Mouse (Mus musculus) liver, embryonic 13.5 days (tissue): Measurements from ENCODE around the gene Arhgdib. TPM values are rescaled to one million over a fixed set of nuclear protein-coding genes. Genes with fewer than 3 reads are reported as not detected.

Source experiments
- ATAC-seq: fragments of 200-750 bp; cut with Nextera tagmentation; 2 replicates; pipeline ENCODE4 v1.8.0; 2017; ENCODE audit warnings: low read depth, mild to moderate bottlenecking, moderate number of reproducible peaks, moderate library complexity
- DNase-seq: peaks from one replicate; pipeline ENCODE4 v3.0.0; 2022
- H3K27ac ChIP-seq: fragments of 300-500 bp; sonication (generic); 2 replicates; pipeline ENCODE4 v1.5.1; 2015; ENCODE audit warnings: moderate library complexity, mild to moderate bottlenecking, inconsistent platforms
- H3K27me3 ChIP-seq: fragments of 300-500 bp; sonication (generic); 2 replicates; pipeline ENCODE4 v1.6.1; 2015; ENCODE audit warnings: mild to moderate bottlenecking, inconsistent platforms
- H3K36me3 ChIP-seq: fragments of 300-500 bp; sonication (generic); 2 replicates; pipeline ENCODE4 v1.6.1; 2015; ENCODE audit warnings: mild to moderate bottlenecking, inconsistent platforms
- H3K4me1 ChIP-seq: fragments of 300-500 bp; sonication (generic); replicated peaks from 2 replicates; pipeline ENCODE4 v1.6.1; 2015; ENCODE audit warnings: inconsistent platforms
- H3K4me2 ChIP-seq: fragments of 300-500 bp; sonication (generic); 2 replicates; pipeline ENCODE4 v1.6.1; 2015; ENCODE audit warnings: inconsistent platforms, mild to moderate bottlenecking, moderate library complexity
- H3K4me3 ChIP-seq: fragments of 300-500 bp; sonication (generic); replicated peaks from 2 replicates; pipeline ENCODE4 v1.5.1; 2015; ENCODE audit warnings: mild to moderate bottlenecking, inconsistent platforms
- H3K9ac ChIP-seq: fragments of 300-500 bp; sonication (generic); 2 replicates; pipeline ENCODE4 v1.6.1; 2015; ENCODE audit warnings: mild to moderate bottlenecking, inconsistent platforms
- H3K9me3 ChIP-seq: fragments of 300-500 bp; sonication (generic); replicated peaks from 2 replicates; pipeline ENCODE4 v1.6.1; 2016; ENCODE audit warnings: inconsistent platforms
- WGBS: fragments of 180-500 bp; shearing (Covaris S2); methylation state at CpG from one replicate; pipeline ENCODE4 v1.1.7; 2015; ENCODE audit not compliant: insufficient replicate concordance; 5-methylcytosine and 5-hydroxymethylcytosine counted together
- polyA plus RNA-seq: library from polyadenylated mRNA; unstranded; fragments of >200 nt; fragmentation: Nextera tagmentation; extraction: Ambion mirVana; gene quantifications from 2 replicates; pipeline ENCODE4 v1.2.1, GENCODE M21; 2015

Arhgdib gene
- polyA plus RNA-seq, 1 experiment from 2014 or later, result 107 TPM

DNA sequence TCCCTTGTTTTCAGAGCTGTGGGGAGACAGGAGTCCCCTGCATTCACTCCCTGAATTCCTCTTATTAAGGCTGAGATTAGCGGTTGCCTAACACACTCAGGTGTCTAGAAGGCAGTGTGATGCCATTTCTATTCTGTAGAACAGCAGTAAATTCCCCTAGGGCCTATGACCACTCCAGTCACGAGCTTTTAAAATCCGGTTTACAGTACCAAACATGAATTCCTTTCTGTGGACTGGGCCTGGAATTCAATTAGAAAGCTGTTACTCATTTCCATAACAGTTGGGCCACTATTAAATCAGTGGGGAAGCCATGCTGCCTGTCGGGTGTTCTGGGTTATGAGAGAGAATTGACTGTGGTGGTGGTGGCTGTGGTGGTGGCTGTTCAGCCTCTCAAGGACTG is 6.0 kb upstream of the Arhgdib start:
- Histone ChIP-seq H3K27ac (no peak overlapping the region), H3K9ac (no peak overlapping the region), H3K9me3 (no peaks in the 10 kb centered on the region), H3K27me3 (no peaks in the 10 kb centered on the region), H3K36me3 (no peaks in the 10 kb centered on the region), H3K4me2 (no peak overlapping the region), H3K4me1 (peaks cover 18% of the 10 kb centered on the region), H3K4me3 (no peak overlapping the region)
- WGBS, result 60% methylated on average over 4 of the region's 4 CpGs
- ATAC-seq, result no peak
- no peak for DNase-seq

DNA sequence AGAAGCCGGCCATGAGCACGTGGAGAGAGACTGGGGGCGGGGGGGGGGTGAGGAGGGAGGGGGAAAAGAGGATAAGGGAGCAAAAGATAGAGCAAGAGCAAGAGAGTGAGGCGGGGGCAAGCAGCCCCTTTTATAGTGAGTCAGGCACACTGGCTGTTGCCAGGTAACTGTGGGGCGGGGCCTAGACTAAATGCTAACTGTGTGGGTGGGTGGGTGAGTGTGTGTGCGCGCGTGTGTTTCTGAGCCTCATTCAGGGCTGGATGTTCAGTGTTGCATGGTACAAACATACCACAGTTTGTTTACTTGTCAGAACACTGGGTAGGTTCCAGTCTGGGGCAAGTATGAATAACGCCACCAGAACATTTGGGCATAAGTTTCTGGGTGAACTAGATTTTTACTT is 5.2 kb upstream of the Arhgdib start:
- ATAC-seq (no peak), DNase-seq (no peak)
- no peaks in the 10 kb centered on the region for H3K9me3 ChIP-seq
- 59% methylated on average over 8 of the region's 9 CpGs for WGBS
- no peak overlapping the region for H3K4me2 ChIP-seq
- H3K27ac ChIP-seq, result no peak overlapping the region
- no peaks in the 10 kb centered on the region for H3K27me3 ChIP-seq
- H3K36me3 ChIP-seq, result no peaks in the 10 kb centered on the region
- no peak overlapping the region for H3K4me3 ChIP-seq
- peaks cover 22% of the 10 kb centered on the region for H3K4me1 ChIP-seq
- no peak overlapping the region for H3K9ac ChIP-seq

DNA sequence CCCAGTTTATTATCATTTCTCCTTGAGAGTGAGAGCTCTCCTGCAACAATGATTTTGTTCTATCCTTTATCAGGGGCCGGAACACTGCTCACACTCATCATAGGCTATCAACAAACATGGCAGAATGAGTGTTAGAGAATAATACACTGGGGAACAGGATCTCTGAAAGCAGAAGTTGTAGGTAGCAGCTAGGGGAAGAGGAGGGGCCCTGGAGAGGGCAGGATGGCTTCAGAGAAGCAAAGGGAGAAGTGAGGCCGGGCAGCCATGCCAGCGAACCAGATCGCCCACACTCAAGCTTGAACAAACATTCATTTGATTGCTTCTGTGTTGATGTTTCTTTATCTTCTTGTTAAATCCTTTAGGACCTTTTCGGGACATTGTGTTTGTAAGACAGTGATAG is 4.5 kb upstream of the Arhgdib start:
- no peak overlapping the region for H3K4me3 ChIP-seq
- H3K36me3 ChIP-seq, result no peaks in the 10 kb centered on the region
- no peak overlapping the region for H3K4me2 ChIP-seq
- no peak for DNase-seq
- no peak for ATAC-seq
- no peaks in the 10 kb centered on the region for H3K9me3 ChIP-seq
- no peak overlapping the region for H3K27ac ChIP-seq
- peaks cover 28% of the 10 kb centered on the region for H3K4me1 ChIP-seq
- WGBS, result 43% methylated on average over 5 of the region's 5 CpGs
- H3K27me3 ChIP-seq, result no peaks in the 10 kb centered on the region
- no peak overlapping the region for H3K9ac ChIP-seq

DNA sequence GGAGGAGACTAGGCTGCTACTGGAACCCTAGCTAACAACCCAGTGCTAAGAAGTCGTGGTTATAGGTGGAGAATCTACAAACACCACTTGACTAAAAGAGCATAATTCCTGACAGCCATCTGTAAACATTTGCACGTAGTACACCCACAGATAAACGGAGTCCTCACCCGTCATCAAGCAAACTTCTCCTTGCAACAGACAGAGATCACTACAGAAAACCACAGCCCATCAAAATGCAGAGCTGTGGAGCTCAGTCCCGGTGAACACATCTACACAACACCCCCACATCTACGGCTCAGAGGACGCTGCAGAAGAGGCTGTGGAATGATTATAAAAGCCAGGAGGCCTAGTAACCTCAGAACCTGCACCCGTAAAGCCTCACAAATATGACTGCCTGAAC is 2.8 kb upstream of the Arhgdib start:
- H3K4me3 ChIP-seq, result no peak overlapping the region
- no peaks in the 10 kb centered on the region for H3K9me3 ChIP-seq
- no peak for DNase-seq
- H3K27me3 ChIP-seq, result no peaks in the 10 kb centered on the region
- no peak overlapping the region for H3K4me2 ChIP-seq
- no peak overlapping the region for H3K9ac ChIP-seq
- 30% methylated on average over 8 of the region's 8 CpGs for WGBS
- H3K36me3 ChIP-seq, result no peaks in the 10 kb centered on the region
- H3K4me1 ChIP-seq, result peaks cover 45% of the 10 kb centered on the region
- no peak overlapping the region for H3K27ac ChIP-seq
- no peak for ATAC-seq

DNA sequence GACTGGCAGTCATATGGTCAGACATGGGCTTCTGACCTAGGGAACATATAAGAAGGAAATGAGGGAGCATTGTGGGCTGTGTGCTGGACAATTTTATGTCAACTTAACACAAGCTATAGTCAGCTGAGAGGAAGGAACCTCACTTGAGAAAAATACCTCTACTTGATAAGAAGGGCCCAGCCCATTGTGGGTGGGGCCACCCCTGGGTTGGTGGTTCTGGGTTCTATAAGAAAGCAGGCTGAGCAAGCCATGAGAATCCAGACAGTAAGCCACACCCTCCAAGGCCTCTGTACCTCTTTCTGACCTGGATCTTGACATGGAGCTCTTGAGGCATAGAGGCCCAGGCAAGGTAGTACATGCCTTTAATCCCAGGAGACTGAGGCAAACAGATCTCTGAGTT is 1.7 kb upstream of the Arhgdib start:
- no peaks in the 10 kb centered on the region for H3K36me3 ChIP-seq
- H3K27me3 ChIP-seq, result no peaks in the 10 kb centered on the region
- DNase-seq, result no peak
- no peaks in the 10 kb centered on the region for H3K9me3 ChIP-seq
- ATAC-seq, result peak; percentile 45
- H3K27ac ChIP-seq, result no peak overlapping the region
- peaks cover 49% of the 10 kb centered on the region for H3K4me1 ChIP-seq
- no peak overlapping the region for H3K4me3 ChIP-seq
- no peak overlapping the region for H3K4me2 ChIP-seq
- H3K9ac ChIP-seq, result no peak overlapping the region

DNA sequence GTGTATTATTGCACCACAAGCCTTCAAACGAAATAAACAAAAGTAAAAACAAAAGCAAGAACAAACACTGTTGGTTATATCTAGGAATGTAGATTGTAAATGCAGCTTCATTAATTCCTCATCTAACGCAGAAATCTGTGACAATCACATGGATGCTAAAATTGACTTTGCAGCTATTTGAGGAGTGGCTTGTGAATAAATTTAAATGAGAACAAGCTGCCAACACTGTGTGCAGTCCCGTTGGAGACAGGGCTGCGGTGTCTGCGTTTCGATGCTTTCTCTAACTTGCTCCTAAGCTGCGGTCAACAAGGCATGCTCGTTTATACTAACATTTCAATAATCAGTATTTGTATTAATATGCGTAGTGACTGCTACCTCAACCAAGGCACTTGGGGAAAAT is 581 bp upstream of the Arhgdib start:
- ATAC-seq, result no peak
- H3K27ac ChIP-seq, result no peak overlapping the region
- DNase-seq, result no peak

DNA sequence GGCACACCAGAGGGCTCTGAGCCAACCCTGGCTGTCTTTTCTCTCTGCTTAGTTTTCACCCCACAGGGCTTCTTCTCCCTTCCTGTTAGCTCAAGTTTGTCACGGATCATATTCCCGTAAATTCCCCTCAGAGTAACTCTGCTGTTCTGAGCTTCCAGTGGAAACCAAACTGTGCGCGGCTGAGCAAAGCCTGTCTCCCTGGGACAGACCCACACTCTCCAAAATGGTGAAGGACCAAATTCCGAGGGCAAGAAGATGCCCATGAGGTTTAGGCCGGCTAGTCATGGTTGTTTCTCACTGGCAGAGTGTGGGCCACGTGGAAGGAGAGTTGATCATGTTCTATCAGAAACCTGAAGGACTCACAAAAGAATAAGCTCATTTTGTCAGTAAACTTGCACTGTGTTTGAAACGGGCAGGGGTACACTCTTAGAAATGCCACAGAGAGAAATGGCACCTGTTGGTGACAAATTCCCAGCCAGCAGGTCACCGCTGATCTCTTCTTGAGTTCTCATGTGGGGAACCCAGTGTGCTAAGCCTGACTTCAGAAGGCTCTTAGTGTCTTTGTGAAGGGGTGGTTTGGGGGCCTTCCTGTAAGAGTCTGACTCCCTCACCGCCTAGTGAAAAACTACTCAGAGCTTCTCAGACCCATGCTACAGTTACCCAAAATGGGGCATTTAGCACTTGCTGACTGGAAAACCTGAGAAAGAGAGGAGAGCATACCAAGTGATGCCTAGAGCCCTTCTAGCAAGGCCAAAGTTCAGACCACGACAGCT is 1.3 kb downstream of the Arhgdib start:
- ATAC-seq (no peak), DNase-seq (no peak)
- H3K4me1 ChIP-seq, result peaks cover 51% of the 10 kb centered on the region
- peak overlapping the region; percentile 77 for H3K27ac ChIP-seq
- no peaks in the 10 kb centered on the region for H3K9me3 ChIP-seq
- 24% methylated on average over 11 of the region's 11 CpGs for WGBS
- H3K9ac ChIP-seq, result peak overlapping the region; percentile 59
- H3K36me3 ChIP-seq, result no peaks in the 10 kb centered on the region
- peak overlapping the region; percentile 29 for H3K4me3 ChIP-seq
- no peaks in the 10 kb centered on the region for H3K27me3 ChIP-seq
- H3K4me2 ChIP-seq, result peak overlapping the region; percentile 44

More for the DNA sequence above, 581 bp upstream of the Arhgdib start:
- Histone ChIP-seq H3K4me3 (no peak overlapping the region), H3K27me3 (no peaks in the 10 kb centered on the region), H3K4me1 (peaks cover 52% of the 10 kb centered on the region), H3K9me3 (no peaks in the 10 kb centered on the region), H3K9ac (no peak overlapping the region), H3K36me3 (no peaks in the 10 kb centered on the region), H3K4me2 (no peak overlapping the region)
- 67% methylated on average over 9 of the region's 9 CpGs for WGBS

DNA sequence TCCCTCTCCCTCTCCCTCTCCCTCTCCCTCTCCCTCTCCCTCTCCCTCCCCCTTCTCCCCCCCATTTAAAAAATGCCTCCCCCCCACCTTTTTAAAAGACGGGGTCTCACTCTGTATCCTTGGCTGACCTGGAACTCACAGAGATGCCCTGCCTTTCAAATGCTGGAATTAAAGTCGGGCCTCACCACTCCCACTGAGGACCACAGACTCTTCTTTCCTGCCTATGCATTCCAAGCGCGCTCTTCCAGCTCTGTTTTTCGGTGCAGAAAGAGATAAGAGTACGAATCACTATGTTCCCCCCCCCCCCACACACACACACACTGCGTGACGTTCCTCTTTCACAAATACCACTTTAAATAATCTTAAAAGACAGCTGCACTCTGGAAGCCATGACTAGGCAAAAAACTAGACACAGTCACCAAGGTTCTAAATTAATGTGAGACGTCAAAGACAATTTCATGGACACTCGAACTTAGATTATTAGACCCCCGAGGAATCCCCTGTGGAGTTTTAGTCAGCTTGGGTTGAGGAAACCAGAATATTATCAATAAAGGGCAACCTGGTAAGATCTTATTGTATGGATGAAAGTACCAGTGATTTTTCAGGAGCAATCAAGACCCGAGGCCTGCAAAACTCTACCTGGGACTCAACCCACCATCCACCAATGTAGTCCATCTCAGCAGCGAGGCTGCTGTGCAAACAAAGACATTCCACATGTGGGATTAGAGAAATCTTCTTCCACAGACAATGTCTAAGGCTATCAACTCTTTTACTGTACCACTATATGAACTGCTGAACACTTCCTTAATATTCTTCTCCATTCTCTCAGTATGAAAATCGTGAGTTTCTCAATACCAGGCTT is 2.1 kb downstream of the Arhgdib start:
- Histone ChIP-seq H3K27ac (peak overlapping the region; percentile 77), H3K4me1 (peaks cover 56% of the 10 kb centered on the region), H3K9ac (peak overlapping the region; percentile 59; the same call in 1 of the 2 replicates), H3K4me2 (peak overlapping the region; percentile 42), H3K9me3 (no peaks in the 10 kb centered on the region), H3K4me3 (peak overlapping the region; percentile 5), H3K36me3 (no peaks in the 10 kb centered on the region), H3K27me3 (no peaks in the 10 kb centered on the region)
- 11% methylated on average over 14 of the region's 14 CpGs for WGBS
- peak; percentile 35; the same call in 1 of the 2 replicates for ATAC-seq
- DNase-seq, result no peak

DNA sequence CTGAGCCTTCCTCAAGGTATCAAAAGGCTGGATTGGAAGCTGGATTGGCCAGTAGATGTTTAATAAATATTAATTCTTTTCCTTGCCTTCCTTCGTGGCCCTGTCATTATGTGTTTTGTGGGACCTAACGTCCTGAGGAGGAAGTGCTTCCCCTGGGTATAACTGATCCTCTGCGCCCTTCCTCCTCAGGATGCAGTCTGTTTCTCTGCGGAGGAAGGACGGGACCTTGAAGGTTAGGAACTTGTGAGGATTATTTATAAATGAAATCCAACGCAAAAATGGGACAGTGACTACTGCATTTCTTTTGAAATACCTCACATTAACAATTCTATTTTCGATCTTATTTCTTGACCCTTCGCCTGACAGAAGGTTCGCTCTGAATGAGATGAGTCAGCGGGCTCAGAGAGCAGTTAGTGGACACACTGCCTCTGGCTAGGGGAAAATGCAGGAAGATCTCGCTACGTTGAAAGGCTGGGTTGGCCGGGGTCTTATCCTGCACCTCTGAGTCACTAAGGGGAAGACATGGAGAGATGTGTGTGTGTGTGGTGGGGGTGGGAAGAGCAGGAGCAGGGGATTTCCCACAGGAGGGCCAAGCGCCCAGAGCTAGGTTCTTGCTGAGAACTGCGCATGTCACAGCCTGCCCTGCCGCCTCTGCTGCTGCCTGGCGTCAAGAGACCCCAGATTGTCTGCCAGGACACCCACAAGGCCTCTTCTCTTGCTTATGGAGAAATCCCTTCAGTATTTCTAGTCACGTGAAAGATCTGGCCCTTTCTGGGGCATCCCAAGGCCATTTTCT is 3.2 kb downstream of the Arhgdib start:
- peak overlapping the region; percentile 31 for H3K4me3 ChIP-seq
- 27% methylated on average over 18 of the region's 18 CpGs for WGBS

DNA sequence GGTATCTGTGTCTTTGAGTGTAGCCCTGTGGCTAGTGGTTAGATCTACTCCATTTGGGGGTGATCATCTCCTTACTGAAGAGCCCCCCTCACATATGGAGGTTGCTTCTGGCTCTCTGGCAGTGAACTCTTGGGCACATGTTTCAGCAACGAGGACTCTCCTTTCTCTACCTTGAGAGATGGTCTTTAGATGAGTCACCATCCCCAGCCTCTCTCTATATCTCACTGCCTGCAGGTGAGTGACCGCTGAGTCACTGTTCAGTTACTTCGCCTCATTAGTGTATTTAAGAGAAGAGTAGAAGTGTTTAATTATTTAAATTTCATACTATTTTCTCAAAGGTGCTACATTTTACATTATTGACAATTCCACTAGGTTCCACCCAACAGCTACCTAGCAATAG is 4.6 kb downstream of the Arhgdib start:
- DNase-seq (no peak), ATAC-seq (no peak)
- Histone ChIP-seq H3K27ac (no peak overlapping the region), H3K4me2 (no peak overlapping the region), H3K4me3 (no peak overlapping the region), H3K4me1 (peaks cover 44% of the 10 kb centered on the region), H3K9ac (no peak overlapping the region), H3K9me3 (no peaks in the 10 kb centered on the region), H3K36me3 (peaks cover 2% of the 10 kb centered on the region), H3K27me3 (no peaks in the 10 kb centered on the region)
- WGBS, result 56% methylated on average over 3 of the region's 3 CpGs

More for the DNA sequence above, 3.2 kb downstream of the Arhgdib start:
- H3K27ac ChIP-seq, result peak overlapping the region; percentile 66
- peak; percentile 30; the same call in 1 of the 2 replicates for ATAC-seq
- H3K9me3 ChIP-seq, result no peaks in the 10 kb centered on the region
- no peaks in the 10 kb centered on the region for H3K36me3 ChIP-seq
- no peak for DNase-seq
- peak overlapping the region; percentile 47; the same call in 1 of the 2 replicates for H3K9ac ChIP-seq
- H3K27me3 ChIP-seq, result no peaks in the 10 kb centered on the region
- peaks cover 52% of the 10 kb centered on the region for H3K4me1 ChIP-seq
- peak overlapping the region; percentile 52 for H3K4me2 ChIP-seq

DNA sequence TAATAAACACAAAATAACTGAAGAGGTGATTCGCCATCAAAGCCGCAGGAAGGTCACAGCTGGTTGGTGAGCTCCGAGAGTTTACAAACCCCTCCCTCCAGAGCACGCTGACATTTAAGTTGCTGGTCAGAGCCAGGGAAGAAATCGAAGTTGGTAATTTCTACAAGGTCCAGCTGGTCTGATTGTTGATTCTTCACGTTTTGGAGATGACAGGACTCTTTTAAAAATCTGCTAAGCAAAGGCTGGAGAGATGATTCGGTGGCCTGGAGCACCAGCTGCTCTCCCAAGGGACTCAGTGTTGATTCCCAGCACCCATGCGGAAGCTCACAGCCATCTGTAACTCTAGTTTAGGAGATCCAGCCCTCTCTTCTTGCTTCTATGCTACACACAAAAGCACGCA is 5.3 kb downstream of the Arhgdib start:
- Histone ChIP-seq H3K27me3 (no peaks in the 10 kb centered on the region), H3K4me3 (no peak overlapping the region), H3K4me1 (peaks cover 47% of the 10 kb centered on the region), H3K9me3 (no peaks in the 10 kb centered on the region), H3K36me3 (peaks cover 5% of the 10 kb centered on the region), H3K27ac (no peak overlapping the region), H3K4me2 (no peak overlapping the region), H3K9ac (no peak overlapping the region)
- WGBS, result 68% methylated on average over 9 of the region's 9 CpGs
- ATAC-seq (no peak), DNase-seq (no peak)
